Mouse (Mus musculus) heart, embryonic 16.5 days (tissue): ENCODE results near the gene Ryr2. TPM values are rescaled to one million over a fixed set of nuclear protein-coding genes. Genes with fewer than 3 reads are reported as not detected.

ENCODE experiments used
- ATAC-seq: fragments of 200-750 bp; cut with Nextera tagmentation; replicated peaks from 2 replicates; pipeline ENCODE4 v1.8.0; 2017; ENCODE audit warnings: moderate number of reproducible peaks; ENCODE audit not compliant: insufficient read depth, low FRiP score; ENCODE audit errors: extremely low read depth
- H3K27ac ChIP-seq: fragments of 300-500 bp; sonication (generic); 2 replicates; pipeline ENCODE4 v1.5.1; 2014; ENCODE audit warnings: mild to moderate bottlenecking, low read length, control low read depth, moderate library complexity
- H3K27me3 ChIP-seq: fragments of 300-500 bp; sonication (generic); 2 replicates; pipeline ENCODE4 v1.6.1; 2014; ENCODE audit warnings: low read length, mixed read lengths; ENCODE audit not compliant: control insufficient read depth, insufficient read depth
- H3K36me3 ChIP-seq: fragments of 300-500 bp; sonication (generic); 2 replicates; pipeline ENCODE4 v1.6.1; 2014; ENCODE audit not compliant: control insufficient read depth, insufficient read depth
- H3K4me1 ChIP-seq: fragments of 300-500 bp; sonication (generic); 2 replicates; pipeline ENCODE4 v1.6.1; 2014; ENCODE audit warnings: low read length, mixed read lengths; ENCODE audit not compliant: control insufficient read depth, insufficient read depth
- H3K4me2 ChIP-seq: fragments of 300-500 bp; sonication (generic); 2 replicates; pipeline ENCODE4 v1.6.1; 2014; ENCODE audit warnings: low read depth, mild to moderate bottlenecking, control low read depth, low read length
- H3K4me3 ChIP-seq: fragments of 300-500 bp; sonication (generic); 2 replicates; pipeline ENCODE4 v1.5.1; 2014; ENCODE audit warnings: mild to moderate bottlenecking, control low read depth, low read length
- H3K9ac ChIP-seq: fragments of 300-500 bp; sonication (generic); 2 replicates; pipeline ENCODE4 v1.6.1; 2014; ENCODE audit warnings: low read length, control low read depth
- H3K9me3 ChIP-seq: fragments of 300-500 bp; sonication (generic); replicated peaks from 2 replicates; pipeline ENCODE4 v1.6.1; 2016; ENCODE audit warnings: low read length; ENCODE audit not compliant: control insufficient read depth
- WGBS: fragments of 180-500 bp; shearing (Covaris S2); extraction: QIAGEN DNeasy Blood & Tissue Kit; methylation state at CpG from one replicate; pipeline ENCODE4 v1.1.7; 2014; 5-methylcytosine and 5-hydroxymethylcytosine counted together
- polyA plus RNA-seq: library from polyadenylated mRNA; unstranded; fragments of >200 nt; fragmentation: Nextera tagmentation; extraction: Ambion mirVana; gene quantifications from 2 replicates; pipeline ENCODE4 v1.2.1, GENCODE M21; 2015

The Ryr2 gene
- polyA plus RNA-seq, 1 experiment from 2014 or later = 31.5 TPM

- WGBS = 36% methylated on average over 6 of the region's 6 CpGs
- H3K9me3 ChIP-seq = no peaks in the 10 kb centered on the region
- peaks cover 69% of the 10 kb centered on the region for H3K4me1 ChIP-seq
- H3K4me2 ChIP-seq = peak overlapping the region; percentile 55
- H3K27ac ChIP-seq = peak overlapping the region; percentile 87
- no peak overlapping the region for H3K4me3 ChIP-seq
- no peaks in the 10 kb centered on the region for H3K36me3 ChIP-seq
- no peaks in the 10 kb centered on the region for H3K27me3 ChIP-seq
- ATAC-seq = no peak
- 0 out of 2 replicates have a peak overlapping the region, but pooled peaks have one; percentile 25 for H3K9ac ChIP-seq
Measured at GRCm38 (mm10) chr13:12033914-12034313, 72.8 kb downstream of the Ryr2 start.

DNA sequence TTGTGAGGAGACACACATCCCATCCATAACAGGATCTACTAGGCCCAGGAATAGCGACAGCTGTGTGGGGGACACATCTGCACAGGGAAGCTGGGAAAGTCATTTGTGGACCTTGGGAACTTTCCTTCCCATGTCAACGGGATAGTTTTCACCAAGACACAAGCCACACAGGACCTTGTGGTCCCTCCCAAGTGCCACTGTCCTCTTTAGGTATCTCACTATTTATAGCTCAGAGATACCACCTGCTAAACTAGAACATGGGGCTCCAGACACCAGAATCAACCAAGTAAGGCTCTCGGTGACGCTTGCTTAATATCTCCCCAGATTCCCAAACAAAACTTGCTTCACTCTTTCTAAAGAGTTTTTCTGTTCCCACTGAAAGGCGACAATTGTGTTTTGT lies 73.5 kb downstream of the Ryr2 start:
- WGBS = 37% methylated on average over 5 of the region's 5 CpGs
- peak; percentile 62 for ATAC-seq
- Histone ChIP-seq H3K4me3 (no peak overlapping the region), H3K4me2 (peak overlapping the region; percentile 55), H3K9me3 (no peaks in the 10 kb centered on the region), H3K27ac (peak overlapping the region; percentile 87), H3K9ac (peak overlapping the region; percentile 41), H3K27me3 (no peaks in the 10 kb centered on the region), H3K36me3 (no peaks in the 10 kb centered on the region), H3K4me1 (peaks cover 70% of the 10 kb centered on the region)

- Histone ChIP-seq H3K27ac (peak overlapping the region; percentile 28), H3K9me3 (no peaks in the 10 kb centered on the region), H3K36me3 (no peaks in the 10 kb centered on the region), H3K9ac (no peak overlapping the region), H3K4me3 (no peak overlapping the region), H3K4me1 (peaks cover 66% of the 10 kb centered on the region), H3K4me2 (peak overlapping the region; percentile 43), H3K27me3 (no peaks in the 10 kb centered on the region)
- 55% methylated on average over 7 of the region's 7 CpGs for WGBS
- ATAC-seq = no peak
Measured at GRCm38 (mm10) chr13:12029841-12030240, 76.9 kb downstream of the Ryr2 start.

DNA sequence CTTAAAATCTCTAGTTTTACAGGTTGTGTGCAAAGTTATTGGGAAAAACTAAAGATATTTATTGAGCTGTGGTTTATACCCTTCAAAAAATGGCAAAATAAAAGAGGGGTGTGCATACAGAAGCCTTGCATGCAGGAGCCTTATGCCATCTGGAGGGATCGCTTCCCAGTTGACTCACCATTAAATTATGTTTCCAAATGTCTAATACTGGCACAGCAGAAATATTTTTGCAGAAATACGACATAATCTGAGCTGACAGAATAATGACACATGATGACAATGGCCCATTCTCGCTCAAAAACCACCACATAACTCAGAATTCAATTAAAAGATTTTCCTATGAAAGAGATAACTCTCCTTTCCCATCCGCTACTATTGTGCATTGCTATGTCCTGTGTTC lies 77.4 kb downstream of the Ryr2 start:
- no peak overlapping the region for H3K9ac ChIP-seq
- no peak for ATAC-seq
- H3K27ac ChIP-seq = no peak overlapping the region
- H3K9me3 ChIP-seq = no peaks in the 10 kb centered on the region
- H3K4me2 ChIP-seq = no peak overlapping the region
- no peaks in the 10 kb centered on the region for H3K27me3 ChIP-seq
- WGBS = 78% methylated on average over 4 of the region's 4 CpGs
- H3K36me3 ChIP-seq = no peaks in the 10 kb centered on the region
- peaks cover 69% of the 10 kb centered on the region for H3K4me1 ChIP-seq
- H3K4me3 ChIP-seq = no peak overlapping the region

DNA sequence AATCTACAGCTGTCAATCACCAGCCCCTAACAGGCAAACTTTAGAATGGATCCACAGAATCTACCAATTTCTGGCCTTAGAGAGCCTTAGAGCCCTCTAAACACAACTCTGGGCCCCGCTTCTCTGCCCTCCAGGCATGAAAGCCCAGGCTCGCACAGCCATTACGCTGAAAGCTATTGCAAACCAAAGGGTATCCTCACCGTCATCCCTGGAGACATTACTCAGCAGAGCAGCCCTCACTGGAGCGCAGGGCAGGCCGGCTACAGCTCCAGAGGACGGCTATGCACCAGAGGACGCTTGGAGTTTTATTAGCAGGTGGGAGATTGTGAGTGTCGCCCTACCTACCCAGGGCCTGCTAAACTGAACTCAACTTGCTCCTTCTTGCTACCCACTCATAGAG lies 88.7 kb downstream of the Ryr2 start:
- Histone ChIP-seq H3K9me3 (no peaks in the 10 kb centered on the region), H3K36me3 (no peaks in the 10 kb centered on the region), H3K27me3 (no peaks in the 10 kb centered on the region), H3K9ac (no peak overlapping the region), H3K4me2 (no peak overlapping the region), H3K4me1 (peaks cover 24% of the 10 kb centered on the region), H3K4me3 (no peak overlapping the region), H3K27ac (no peak overlapping the region)
- ATAC-seq = no peak
- 55% methylated on average over 9 of the region's 9 CpGs for WGBS

- Histone ChIP-seq H3K4me1 (peaks cover 24% of the 10 kb centered on the region), H3K4me2 (no peak overlapping the region), H3K4me3 (no peak overlapping the region), H3K36me3 (no peaks in the 10 kb centered on the region), H3K9me3 (no peaks in the 10 kb centered on the region), H3K27ac (no peak overlapping the region), H3K27me3 (no peaks in the 10 kb centered on the region), H3K9ac (no peak overlapping the region)
- WGBS = 59% methylated on average over 8 of the region's 8 CpGs
- ATAC-seq = no peak
Measured at GRCm38 (mm10) chr13:12013986-12014385, 92.8 kb downstream of the Ryr2 start.

- no peak for ATAC-seq
Measured at GRCm38 (mm10) chr13:12008995-12009689, 97.6 kb downstream of the Ryr2 start.

GRCm38 (mm10) chr13:12007579-12007978 lies 99.2 kb downstream of the Ryr2 start:
- no peak for ATAC-seq
- no peak overlapping the region for H3K27ac ChIP-seq
- peaks cover 30% of the 10 kb centered on the region for H3K4me1 ChIP-seq
- no peaks in the 10 kb centered on the region for H3K9me3 ChIP-seq
- no peaks in the 10 kb centered on the region for H3K27me3 ChIP-seq
- H3K36me3 ChIP-seq = no peaks in the 10 kb centered on the region
- WGBS = 57% methylated on average over 2 of the region's 2 CpGs
- H3K4me3 ChIP-seq = no peak overlapping the region
- no peak overlapping the region for H3K9ac ChIP-seq
- H3K4me2 ChIP-seq = no peak overlapping the region

More at GRCm38 (mm10) chr13:12008995-12009689, 97.6 kb downstream of the Ryr2 start:
- H3K27ac ChIP-seq = no peak overlapping the region
- 69% methylated on average over 6 of the region's 6 CpGs for WGBS
- H3K27me3 ChIP-seq = no peaks in the 10 kb centered on the region
- H3K4me3 ChIP-seq = no peak overlapping the region
- H3K4me2 ChIP-seq = no peak overlapping the region
- H3K4me1 ChIP-seq = peaks cover 29% of the 10 kb centered on the region
- H3K36me3 ChIP-seq = no peaks in the 10 kb centered on the region
- no peak overlapping the region for H3K9ac ChIP-seq
- no peaks in the 10 kb centered on the region for H3K9me3 ChIP-seq

GRCm38 (mm10) chr13:12001891-12002294 lies 104.9 kb downstream of the Ryr2 start:
- Histone ChIP-seq H3K9me3 (no peaks in the 10 kb centered on the region), H3K9ac (no peak overlapping the region), H3K36me3 (no peaks in the 10 kb centered on the region), H3K27me3 (no peaks in the 10 kb centered on the region), H3K4me1 (peaks cover 53% of the 10 kb centered on the region), H3K27ac (peak overlapping the region; percentile 61), H3K4me2 (0 out of 2 replicates have a peak overlapping the region, but pooled peaks have one; percentile 11), H3K4me3 (no peak overlapping the region)
- 13% methylated on average over 3 of the region's 3 CpGs for WGBS
- ATAC-seq = peak; percentile 56
